Mouse (Mus musculus) heart, embryonic 11.5 days (tissue): ENCODE data around the gene Cel. TPM values are rescaled to one million over a fixed set of nuclear protein-coding genes. Genes with fewer than 3 reads are reported as not detected.

Experiments used
- ATAC-seq: fragments of 200-750 bp; cut with Nextera tagmentation; replicated peaks from 2 replicates; pipeline ENCODE4 v1.8.0; 2017; ENCODE audit warnings: moderate library complexity; ENCODE audit not compliant: insufficient number of reproducible peaks, low FRiP score, low TSS enrichment
- H3K27ac ChIP-seq: fragments of 300-500 bp; sonication (generic); 2 replicates; pipeline ENCODE4 v1.5.1; 2014; ENCODE audit warnings: mild to moderate bottlenecking, low read depth, low read length
- H3K27me3 ChIP-seq: fragments of 300-500 bp; sonication (generic); 2 replicates; pipeline ENCODE4 v1.6.1; 2014; ENCODE audit warnings: mild to moderate bottlenecking, low read length, mixed read lengths; ENCODE audit not compliant: control insufficient read depth, insufficient read depth
- H3K36me3 ChIP-seq: fragments of 300-500 bp; sonication (generic); 2 replicates; pipeline ENCODE4 v1.6.1; 2014; ENCODE audit warnings: mild to moderate bottlenecking, low read length, moderate library complexity, mixed read lengths; ENCODE audit not compliant: control insufficient read depth, insufficient read depth
- H3K4me1 ChIP-seq: fragments of 300-500 bp; sonication (generic); 2 replicates; pipeline ENCODE4 v1.6.1; 2014; ENCODE audit warnings: low read length; ENCODE audit not compliant: control insufficient read depth, insufficient read depth
- H3K4me2 ChIP-seq: fragments of 300-500 bp; sonication (generic); 2 replicates; pipeline ENCODE4 v1.6.1; 2014; ENCODE audit warnings: mild to moderate bottlenecking, moderate library complexity
- H3K4me3 ChIP-seq: fragments of 300-500 bp; sonication (generic); 2 replicates; pipeline ENCODE4 v1.5.1; 2014; ENCODE audit warnings: low read depth, low read length
- H3K9ac ChIP-seq: fragments of 300-500 bp; sonication (generic); 2 replicates; pipeline ENCODE4 v1.6.1; 2014; ENCODE audit warnings: mild to moderate bottlenecking, low read depth, low read length, moderate library complexity
- H3K9me3 ChIP-seq: fragments of 300-500 bp; sonication (generic); replicated peaks from 2 replicates; pipeline ENCODE4 v1.6.1; 2016; ENCODE audit warnings: low read length; ENCODE audit not compliant: control insufficient read depth
- WGBS: fragments of 180-500 bp; shearing (Covaris S2); extraction: QIAGEN DNeasy Blood & Tissue Kit; methylation state at CpG from one replicate; pipeline ENCODE4 v1.1.7; 2014; ENCODE audit not compliant: insufficient replicate concordance; 5-methylcytosine and 5-hydroxymethylcytosine counted together
- polyA plus RNA-seq: library from polyadenylated mRNA; unstranded; fragments of >200 nt; fragmentation: Nextera tagmentation; extraction: Ambion mirVana; gene quantifications from 2 replicates; pipeline ENCODE4 v1.2.1, GENCODE M21; 2014

Gene Cel
- polyA plus RNA-seq, 1 experiment from 2014 or later = not detected

- no peak overlapping the region for H3K4me3 ChIP-seq
- no peak overlapping the region for H3K9ac ChIP-seq
- H3K27ac ChIP-seq = no peak overlapping the region
- H3K27me3 ChIP-seq = peaks cover 3% of the 10 kb centered on the region; the same call in 1 of the 2 replicates
- WGBS = 70% methylated on average over 2 of the region's 2 CpGs
- H3K4me2 ChIP-seq = no peak overlapping the region
- H3K4me1 ChIP-seq = no peaks in the 10 kb centered on the region
- no peaks in the 10 kb centered on the region for H3K36me3 ChIP-seq
- no peak for ATAC-seq
- no peaks in the 10 kb centered on the region for H3K9me3 ChIP-seq
Measured at GRCm38 (mm10) chr2:28591479-28591878, 28.3 kb upstream of the Cel start.

GRCm38 (mm10) chr2:28588574-28588973 is 25.4 kb upstream of the Cel start:
- peaks cover 3% of the 10 kb centered on the region; the same call in 1 of the 2 replicates for H3K27me3 ChIP-seq
- H3K27ac ChIP-seq = no peak overlapping the region
- WGBS = 41% methylated on average over 1 of the region's 1 CpGs
- H3K9me3 ChIP-seq = no peaks in the 10 kb centered on the region
- no peak overlapping the region for H3K4me3 ChIP-seq
- no peak for ATAC-seq
- H3K9ac ChIP-seq = no peak overlapping the region
- 0 out of 2 replicates have a peak, but pooled peaks cover 1% of the 10 kb centered on the region for H3K4me1 ChIP-seq
- H3K36me3 ChIP-seq = no peaks in the 10 kb centered on the region
- no peak overlapping the region for H3K4me2 ChIP-seq

- 53% methylated on average over 2 of the region's 2 CpGs for WGBS
- H3K27ac ChIP-seq = no peak overlapping the region
- no peak overlapping the region for H3K9ac ChIP-seq
- no peaks in the 10 kb centered on the region for H3K27me3 ChIP-seq
- no peaks in the 10 kb centered on the region for H3K36me3 ChIP-seq
- H3K4me2 ChIP-seq = no peak overlapping the region
- H3K4me3 ChIP-seq = no peak overlapping the region
- ATAC-seq = no peak
- 0 out of 2 replicates have a peak, but pooled peaks cover 4% of the 10 kb centered on the region for H3K4me1 ChIP-seq
- H3K9me3 ChIP-seq = no peaks in the 10 kb centered on the region
Measured at GRCm38 (mm10) chr2:28585730-28586129, 22.5 kb upstream of the Cel start.

GRCm38 (mm10) chr2:28585043-28585571 is 21.9 kb upstream of the Cel start:
- WGBS = 18% methylated on average over 6 of the region's 6 CpGs
- Histone ChIP-seq H3K9ac (no peak overlapping the region), H3K27me3 (no peaks in the 10 kb centered on the region), H3K4me3 (no peak overlapping the region), H3K36me3 (no peaks in the 10 kb centered on the region), H3K4me2 (no peak overlapping the region), H3K9me3 (no peaks in the 10 kb centered on the region), H3K27ac (no peak overlapping the region), H3K4me1 (0 out of 2 replicates have a peak, but pooled peaks cover 4% of the 10 kb centered on the region)
- ATAC-seq = no peak

GRCm38 (mm10) chr2:28583651-28584050 is 20.4 kb upstream of the Cel start, which contains the start of gene Gtf3c5:
TSS of gene Gtf3c5 (minus strand) at chr2:28583751.
- ATAC-seq = no peak
- no peaks in the 10 kb centered on the region for H3K27me3 ChIP-seq
- no peaks in the 10 kb centered on the region for H3K9me3 ChIP-seq
- peak within 1 kb of the TSS; percentile 77 for H3K4me3 ChIP-seq
- WGBS = 72% methylated on average over 9 of the region's 9 CpGs
- H3K4me1 ChIP-seq = 0 out of 2 replicates have a peak, but pooled peaks cover 4% of the 10 kb centered on the region
- peak within 1 kb of the TSS; percentile 80 for H3K9ac ChIP-seq
- H3K27ac ChIP-seq = peak within 1 kb of the TSS; percentile 41
- 0 out of 2 replicates have a peak, but pooled peaks cover 4% of the 10 kb centered on the region for H3K36me3 ChIP-seq
- peak within 1 kb of the TSS; percentile 71 for H3K4me2 ChIP-seq

- no peaks in the 10 kb centered on the region for H3K27me3 ChIP-seq
- peak overlapping the region; percentile 80 for H3K9ac ChIP-seq
- under 1% methylated on average over 56 of the region's 56 CpGs for WGBS
- peak overlapping the region; percentile 41 for H3K27ac ChIP-seq
- H3K4me2 ChIP-seq = peak overlapping the region; percentile 71
- peak; percentile 76 for ATAC-seq
- 0 out of 2 replicates have a peak, but pooled peaks cover 4% of the 10 kb centered on the region for H3K4me1 ChIP-seq
- H3K9me3 ChIP-seq = no peaks in the 10 kb centered on the region
- peaks cover 7% of the 10 kb centered on the region for H3K36me3 ChIP-seq
- peak overlapping the region; percentile 77 for H3K4me3 ChIP-seq
Measured at GRCm38 (mm10) chr2:28582647-28583353, 19.6 kb upstream of the Cel start.

GRCm38 (mm10) chr2:28578003-28578402 is 14.8 kb upstream of the Cel start:
- 68% methylated on average over 5 of the region's 5 CpGs for WGBS
- Histone ChIP-seq H3K36me3 (peaks cover 26% of the 10 kb centered on the region), H3K27me3 (no peaks in the 10 kb centered on the region)

GRCm38 (mm10) chr2:28576815-28577214 is 13.6 kb upstream of the Cel start:
- H3K9me3 ChIP-seq = no peaks in the 10 kb centered on the region
- H3K4me2 ChIP-seq = no peak overlapping the region
- peaks cover 28% of the 10 kb centered on the region for H3K36me3 ChIP-seq
- H3K9ac ChIP-seq = no peak overlapping the region
- H3K27ac ChIP-seq = no peak overlapping the region
- H3K4me3 ChIP-seq = no peak overlapping the region
- 88% methylated on average over 3 of the region's 3 CpGs for WGBS
- no peak for ATAC-seq
- no peaks in the 10 kb centered on the region for H3K4me1 ChIP-seq
- no peaks in the 10 kb centered on the region for H3K27me3 ChIP-seq

More at GRCm38 (mm10) chr2:28578003-28578402, 14.8 kb upstream of the Cel start:
- no peaks in the 10 kb centered on the region for H3K9me3 ChIP-seq
- H3K4me3 ChIP-seq = no peak overlapping the region
- no peak for ATAC-seq
- no peaks in the 10 kb centered on the region for H3K4me1 ChIP-seq
- H3K4me2 ChIP-seq = no peak overlapping the region
- no peak overlapping the region for H3K9ac ChIP-seq
- H3K27ac ChIP-seq = no peak overlapping the region
